Mouse (Mus musculus) layer of hippocampus, postnatal 36 days (tissue): ENCODE data around the gene Pkn2. TPM values are rescaled to one million over a fixed set of nuclear protein-coding genes. Genes with fewer than 3 reads are reported as not detected.

Source experiments
- DNase-seq, 2 experiments: peaks; one replicate each; pipeline ENCODE4 v3.0.0; 2022
- total RNA-seq, 2 experiments: library from RNA; stranded (reverse); gene quantifications; 2 replicates each; pipeline ENCODE4 v1.2.3; 2021

Pkn2 gene
- 10 to 100 TPM; 30.5 to 36.9 TPM for total RNA-seq

DNA sequence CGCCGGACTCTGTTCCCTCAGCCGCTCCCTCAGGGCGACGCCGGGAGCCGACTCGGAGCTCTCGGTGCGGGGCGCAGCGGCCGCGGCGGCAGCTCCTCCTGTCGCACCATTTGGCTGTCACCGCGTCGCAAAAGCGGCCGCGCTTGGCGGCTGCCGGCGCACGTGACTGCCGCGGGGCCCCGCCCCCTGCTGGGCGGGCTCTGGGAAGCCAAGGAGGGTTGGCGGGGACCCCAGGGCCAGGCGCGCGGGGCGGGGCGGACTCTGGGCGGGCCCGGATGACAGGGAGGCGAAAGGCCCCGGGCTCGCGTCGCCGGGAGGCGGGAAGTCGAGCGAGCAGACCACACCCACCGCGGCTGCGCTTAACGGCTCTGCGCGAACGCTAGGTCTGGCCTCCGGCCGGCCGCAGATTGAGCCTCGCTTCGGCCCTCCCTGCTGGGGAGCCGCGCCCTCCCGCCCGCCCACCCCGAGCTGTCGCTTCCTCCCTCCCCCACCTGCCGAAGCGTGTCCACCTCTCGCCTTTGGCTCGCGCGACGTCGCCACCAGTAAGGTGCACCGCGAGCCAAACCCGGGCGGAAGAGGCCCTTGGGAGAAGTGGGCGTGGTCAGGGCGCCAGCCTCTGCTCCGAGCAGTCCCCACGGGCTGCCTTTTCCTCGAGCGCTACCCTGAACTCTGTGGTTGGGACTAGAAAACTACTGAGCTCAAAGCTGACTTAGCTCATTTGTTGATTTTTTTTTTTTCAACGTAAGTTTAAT, at the start of gene Pkn2:
Gene Pkn2 (minus strand): TSS at position 133 of the 752 bp plus-strand sequence.
- peak; percentile 99 for DNase-seq

DNA sequence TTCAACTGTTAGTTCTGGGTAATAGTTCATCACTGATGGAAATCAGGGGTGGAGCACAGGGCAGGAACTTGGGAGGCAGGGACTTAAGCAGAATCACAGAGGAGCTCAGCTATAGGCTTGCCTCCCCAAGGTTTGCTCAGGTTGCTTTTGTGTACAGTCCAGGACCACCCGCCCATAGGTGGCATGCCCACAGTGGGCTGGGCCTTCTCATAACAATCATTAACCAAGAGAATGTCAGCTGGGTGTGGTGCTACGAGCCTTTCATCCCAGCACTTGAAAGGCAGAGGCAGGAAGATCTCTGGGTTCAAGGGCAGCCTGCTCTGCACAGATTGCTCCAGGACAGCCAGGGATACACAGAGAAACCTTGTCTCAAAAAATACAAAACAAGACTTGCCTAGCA, 48.1 kb upstream of the Pkn2 start:
- DNase-seq, result no peak

DNA sequence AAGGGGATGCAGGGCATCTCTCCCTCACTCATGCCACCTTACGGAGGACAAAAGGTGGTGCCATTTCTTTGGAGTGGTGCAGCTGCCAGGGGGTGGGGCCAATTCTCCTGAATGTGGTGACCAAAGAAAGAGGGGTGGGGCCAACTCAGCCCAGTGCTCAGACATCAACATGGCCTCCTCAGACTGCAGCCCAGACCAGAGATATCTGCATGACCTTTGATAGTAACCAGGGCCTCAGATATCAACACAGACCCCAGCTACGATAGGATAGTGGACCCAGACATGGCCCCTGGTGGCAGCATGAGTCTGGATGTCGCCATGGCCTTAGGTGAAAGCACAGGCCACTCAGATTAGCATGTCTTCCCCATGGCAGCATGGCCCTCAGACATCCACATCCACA, 45.5 kb upstream of the Pkn2 start:
- DNase-seq, result no peak

DNA sequence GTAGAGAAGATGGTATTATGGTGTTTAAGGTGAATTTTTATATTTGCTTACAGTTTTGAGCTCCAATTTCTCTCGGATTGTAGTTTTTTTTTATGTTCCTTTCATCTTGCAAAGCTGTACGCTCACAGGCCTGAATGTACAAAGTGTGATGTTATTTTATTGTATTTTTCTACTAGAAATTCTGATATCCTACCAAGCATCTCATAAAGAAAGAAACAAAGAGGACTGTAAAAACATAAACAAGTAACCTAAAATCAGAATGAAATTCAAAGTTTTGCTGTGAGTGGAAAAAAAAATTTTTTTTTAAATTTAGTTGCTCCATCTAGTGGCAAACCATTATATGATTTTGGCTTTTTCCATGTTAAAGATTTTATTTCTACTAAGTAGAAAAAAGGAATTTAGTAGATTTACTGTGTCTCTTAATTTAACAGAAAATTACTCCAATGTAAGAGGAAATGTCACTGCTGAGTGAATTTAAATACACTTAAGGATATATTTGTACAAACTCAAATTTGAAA, 43.1 kb upstream of the Pkn2 start:
- DNase-seq, result no peak

- DNase-seq, result no peak
These were observed 37.3 kb upstream of the Pkn2 start for GRCm38 (mm10) chr3:142919070-142919469.

DNA sequence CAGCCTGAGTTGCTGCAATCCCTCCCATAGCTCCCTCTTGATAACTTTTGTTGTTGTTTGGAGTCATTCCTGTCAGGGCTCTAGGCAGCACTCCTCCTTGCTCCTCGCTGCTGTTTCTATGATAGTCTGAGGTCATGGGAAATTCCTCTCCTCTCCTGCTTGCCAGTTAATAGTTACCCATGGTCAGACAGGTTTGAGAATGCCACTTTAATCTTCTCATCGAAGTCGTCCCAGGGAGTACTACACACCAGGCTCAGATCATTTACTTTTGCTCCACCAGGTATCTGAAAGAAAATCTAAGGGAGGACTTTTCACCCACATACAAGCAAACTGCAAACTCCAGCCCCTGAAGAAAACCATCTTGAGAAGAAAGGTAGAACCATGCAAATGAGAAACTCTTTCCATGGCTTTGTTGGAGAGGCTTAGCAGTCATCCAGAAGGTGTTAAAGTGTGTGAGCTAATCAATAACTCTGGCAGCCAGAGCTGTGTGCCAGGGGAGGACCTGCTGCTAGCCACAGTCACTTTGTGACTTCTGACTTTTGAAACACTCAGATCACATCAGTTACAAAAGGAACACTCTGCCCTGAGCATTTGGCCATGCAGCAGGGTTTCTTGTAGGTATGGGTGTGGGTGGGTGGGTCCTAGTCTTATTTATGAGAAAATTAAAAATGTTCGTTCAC, 36.1 kb upstream of the Pkn2 start:
- DNase-seq, result no peak

GRCm38 (mm10) chr3:142917171-142917570, 35.4 kb upstream of the Pkn2 start:
- DNase-seq, result no peak

DNA sequence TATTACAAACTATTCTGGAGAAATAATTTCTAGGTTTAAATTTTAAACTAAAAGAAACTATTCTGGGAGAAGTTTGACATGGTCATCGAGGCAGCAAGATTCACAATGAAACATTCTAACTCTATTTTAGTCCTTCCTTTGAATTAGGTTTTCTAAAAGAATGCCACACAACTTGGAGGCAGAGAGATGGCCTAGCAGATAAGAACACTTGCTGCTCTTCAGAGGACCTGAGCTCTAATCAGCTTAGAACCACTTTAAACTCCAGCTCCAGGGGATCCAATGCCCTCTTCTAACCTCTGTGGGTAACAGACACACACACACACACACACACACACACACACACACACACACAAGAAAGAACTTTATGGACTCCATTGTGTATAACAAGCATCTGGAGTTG, 31.5 kb upstream of the Pkn2 start:
- no peak for DNase-seq

GRCm38 (mm10) chr3:142899683-142900082, 17.9 kb upstream of the Pkn2 start:
- no peak for DNase-seq

DNA sequence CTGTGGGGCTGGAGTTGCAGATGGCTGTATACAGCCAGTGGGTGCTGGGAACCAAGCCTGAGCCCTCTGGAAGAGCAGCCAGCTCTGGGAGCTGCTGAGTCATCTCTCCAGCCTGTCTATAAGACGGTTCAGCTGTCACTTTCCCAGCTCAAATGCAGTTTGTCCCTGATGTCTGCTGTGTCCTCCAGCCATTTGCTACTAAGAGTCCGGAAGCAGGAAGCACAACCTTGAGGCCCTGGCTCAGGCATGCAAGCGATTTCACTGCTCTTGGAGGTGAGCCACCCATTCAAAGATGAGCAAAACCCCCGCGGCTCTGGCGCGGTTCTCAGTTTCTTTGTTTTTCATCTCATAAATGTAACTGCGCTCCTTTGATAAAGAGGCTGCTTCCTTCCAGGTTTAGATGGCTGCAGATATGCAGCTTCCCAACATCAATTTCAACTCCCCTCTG, 17.2 kb upstream of the Pkn2 start:
- DNase-seq, result no peak

GRCm38 (mm10) chr3:142890442-142890841, 8.6 kb upstream of the Pkn2 start:
- no peak for DNase-seq

GRCm38 (mm10) chr3:142886963-142887362, 5.2 kb upstream of the Pkn2 start:
- DNase-seq, result no peak

- DNase-seq, result no peak
These were observed 2.8 kb upstream of the Pkn2 start for GRCm38 (mm10) chr3:142884594-142884993.

GRCm38 (mm10) chr3:142881589-142881871, 274 bp downstream of the Pkn2 start:
- no peak for DNase-seq

DNA sequence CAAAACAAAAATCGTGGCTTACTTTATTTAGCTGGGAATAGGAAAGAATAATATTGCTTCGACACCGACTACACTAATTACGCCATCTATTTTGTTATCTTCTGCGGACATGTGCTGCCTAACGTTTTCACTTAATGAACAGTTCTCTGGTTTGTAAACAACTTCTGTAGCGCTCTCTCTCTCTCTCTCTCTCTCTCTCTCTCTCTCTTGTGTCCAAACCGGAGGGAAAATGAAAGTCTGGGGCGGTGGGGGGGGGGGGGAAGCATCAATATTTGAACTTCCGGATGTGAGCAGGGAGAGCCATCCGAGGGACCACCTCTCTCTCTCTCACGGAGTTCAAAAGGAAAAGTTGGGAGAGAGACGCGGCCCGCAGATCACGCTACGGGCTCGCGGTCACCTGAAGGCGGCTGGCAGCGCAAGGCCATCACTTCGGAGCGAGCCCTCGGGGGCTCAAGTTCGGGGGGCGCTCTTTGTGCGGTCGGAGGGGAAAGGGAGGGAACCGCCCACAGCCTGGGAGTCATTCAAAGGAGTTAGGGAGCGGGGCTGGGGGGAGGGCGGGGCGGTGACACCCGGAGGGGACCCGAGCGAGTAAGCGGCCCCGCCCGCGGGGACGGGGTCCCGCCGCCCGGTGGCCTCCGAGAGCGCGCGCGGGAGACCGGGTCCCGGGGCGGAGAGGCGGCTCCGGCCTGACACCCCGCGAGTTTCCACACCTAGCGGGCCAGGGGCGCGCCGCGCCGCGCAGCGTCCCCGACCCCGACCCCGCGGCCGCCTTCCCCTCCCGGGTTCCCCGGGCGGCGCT, 815 bp downstream of the Pkn2 start:
- peak in 1 of 2 experiments; percentile 14 for DNase-seq

GRCm38 (mm10) chr3:142863236-142863635, 18.6 kb downstream of the Pkn2 start:
- DNase-seq, result no peak

DNA sequence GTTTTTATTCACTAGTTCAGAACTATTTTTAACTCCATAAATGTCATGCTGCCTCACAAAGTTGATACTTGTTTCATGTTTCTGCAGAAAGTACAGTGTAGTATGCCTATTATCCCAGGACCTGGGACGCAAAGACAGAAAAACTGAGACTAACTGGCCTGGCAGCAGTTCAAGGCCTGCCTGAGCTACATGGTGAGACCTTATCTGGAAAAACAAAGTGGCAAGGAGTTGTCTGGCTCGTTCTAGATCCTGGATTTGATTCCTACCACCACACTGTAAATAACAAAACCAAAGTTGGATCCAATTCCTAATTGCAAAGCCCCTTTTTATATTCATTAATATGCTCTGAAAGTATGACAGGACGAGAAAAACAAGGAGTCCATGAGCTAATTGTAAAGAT, 25.0 kb downstream of the Pkn2 start:
- no peak for DNase-seq

DNA sequence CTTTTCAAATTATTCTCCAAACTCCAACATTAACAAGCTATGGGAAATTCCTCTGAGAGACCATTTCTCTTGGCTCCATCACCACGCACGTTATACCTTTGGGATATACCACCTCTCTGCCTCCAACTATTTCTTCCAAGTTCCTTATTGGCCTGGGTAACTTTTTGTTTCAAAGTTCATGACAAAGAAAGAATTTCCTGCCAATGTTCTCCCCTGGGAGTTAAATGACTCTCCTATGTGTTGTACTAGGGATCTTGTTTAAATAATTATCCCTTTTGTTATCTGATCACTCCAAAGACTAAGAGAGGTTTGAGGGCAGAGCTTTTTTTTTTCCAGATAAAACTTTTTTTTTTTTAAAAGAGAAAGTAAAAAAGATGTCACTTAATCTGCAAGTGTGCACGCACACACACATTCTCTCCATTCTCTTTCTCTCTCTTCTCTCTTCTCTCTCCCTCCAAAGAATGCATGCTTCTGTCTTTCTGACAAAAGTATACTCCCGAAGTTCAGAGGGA, 25.8 kb downstream of the Pkn2 start:
- DNase-seq, result no peak

GRCm38 (mm10) chr3:142852911-142853310, 28.9 kb downstream of the Pkn2 start:
- DNase-seq, result no peak

DNA sequence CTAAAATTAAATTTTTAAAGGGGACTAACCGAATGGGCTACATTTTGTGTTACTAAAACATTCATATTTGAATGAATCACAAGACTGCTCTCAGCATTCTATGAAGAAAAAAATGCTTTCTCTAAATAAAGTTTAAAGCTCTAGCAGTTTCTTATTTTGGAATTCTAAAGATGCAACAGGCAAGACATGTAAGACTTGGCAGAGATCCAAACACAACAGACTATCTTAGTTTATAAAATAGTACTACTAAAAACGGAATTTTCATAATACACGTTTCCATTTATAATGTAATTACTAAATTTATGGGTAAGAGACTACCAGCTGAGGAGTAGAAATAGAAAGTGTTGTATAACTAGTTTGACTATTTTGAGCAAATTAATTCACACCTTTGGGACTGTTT, 30.2 kb downstream of the Pkn2 start:
- DNase-seq, result no peak

- DNase-seq, result no peak
These were observed 41.8 kb downstream of the Pkn2 start for GRCm38 (mm10) chr3:142839961-142840360.

DNA sequence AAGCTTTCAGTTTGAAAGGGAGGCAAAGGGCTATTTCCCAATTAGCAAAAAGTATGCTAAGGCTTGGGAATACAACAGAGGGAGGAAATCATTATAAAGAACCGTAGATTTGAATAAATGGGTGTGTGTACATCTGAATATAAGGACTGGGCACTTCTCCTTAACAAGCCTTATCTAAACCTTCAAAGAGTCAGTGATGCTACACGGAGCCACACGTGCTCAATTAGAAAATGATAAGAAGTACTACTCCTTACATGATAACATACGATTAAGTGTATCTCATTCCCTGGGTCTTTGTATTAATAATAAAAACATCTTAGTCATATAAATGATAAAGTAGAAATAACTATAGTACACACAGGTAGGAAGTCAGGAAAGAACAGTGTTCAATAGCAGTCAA, 47.0 kb downstream of the Pkn2 start:
- DNase-seq, result no peak

DNA sequence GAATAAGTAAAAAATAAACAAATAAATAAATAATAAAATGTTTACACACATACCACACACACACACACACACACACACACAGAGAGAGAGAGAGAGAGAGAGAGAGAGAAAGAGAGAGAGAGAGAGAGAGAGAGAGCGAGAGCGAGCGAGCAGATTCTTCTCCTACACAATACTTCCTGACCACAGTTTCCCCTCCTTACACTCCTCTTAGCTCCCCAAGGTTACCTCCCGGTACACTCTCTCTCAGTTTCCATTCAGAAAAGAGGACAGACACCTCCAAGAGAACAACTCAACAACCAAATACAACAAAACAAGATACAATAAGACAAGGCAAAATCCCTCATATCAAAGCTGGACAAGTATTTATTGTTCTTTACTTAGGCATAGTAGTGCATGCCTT, 47.8 kb downstream of the Pkn2 start:
- no peak for DNase-seq
